Mouse (Mus musculus): ENCODE results near the gene Slc22a20. TPM values are rescaled to one million over a fixed set of nuclear protein-coding genes. Genes with fewer than 3 reads are reported as not detected.

Gene Slc22a20
- total RNA-seq, 2 experiments from 2014 or later: not detected

GRCm38 (mm10) chr19:5928546-5928945 lies 57.4 kb downstream of the Slc22a20 start:
- DNase-seq: no peak
- intact Hi-C loops (cut with DNase I): no loop called here

- intact Hi-C loops (cut with DNase I): no loop called here
- DNase-seq: no peak
Measured at GRCm38 (mm10) chr19:5928104-5928503, 57.8 kb downstream of the Slc22a20 start.

GRCm38 (mm10) chr19:5927532-5927931 lies 58.4 kb downstream of the Slc22a20 start:
- no peak for DNase-seq
- intact Hi-C loops (cut with DNase I): no loop called here

GRCm38 (mm10) chr19:5927026-5927425 lies 58.9 kb downstream of the Slc22a20 start:
- intact Hi-C loops (cut with DNase I): no loop called here
- DNase-seq: no peak

- intact Hi-C loops (cut with DNase I): no loop called here
Measured at GRCm38 (mm10) chr19:5925311-5925855, 60.6 kb downstream of the Slc22a20 start.

GRCm38 (mm10) chr19:5924713-5925093 lies 61.2 kb downstream of the Slc22a20 start, which contains the start of gene Cdc42ep2:
Gene Cdc42ep2, minus strand, starts transcription at chr19:5924816.
- intact Hi-C loops (cut with DNase I): loop anchor here (5.0 kb wide), 1 partner anchor 33 kb away; no protein-coding TSS in a partner anchor

More at GRCm38 (mm10) chr19:5925311-5925855, 60.6 kb downstream of the Slc22a20 start:
- DNase-seq: no peak

GRCm38 (mm10) chr19:5923990-5924712 lies 61.8 kb downstream of the Slc22a20 start:
- DNase-seq: peak; percentile 98
- intact Hi-C loops (cut with DNase I): loop anchor here (5.0 kb wide), 1 partner anchor 33 kb away; no protein-coding TSS in a partner anchor

More at GRCm38 (mm10) chr19:5924713-5925093, 61.2 kb downstream of the Slc22a20 start, which contains the start of gene Cdc42ep2:
- DNase-seq: peak; percentile 97

GRCm38 (mm10) chr19:5922963-5923362 lies 63.0 kb downstream of the Slc22a20 start:
- DNase-seq: no peak
- intact Hi-C loops (cut with DNase I): loop anchor here (5.0 kb wide), 1 partner anchor 34 kb away; no protein-coding TSS in a partner anchor

- DNase-seq: no peak
- intact Hi-C loops (cut with DNase I): loop anchor here (5.0 kb wide), 1 partner anchor 35 kb away; no protein-coding TSS in a partner anchor
Measured at GRCm38 (mm10) chr19:5922119-5922942, 63.6 kb downstream of the Slc22a20 start.

GRCm38 (mm10) chr19:5921715-5922114 lies 64.2 kb downstream of the Slc22a20 start:
- intact Hi-C loops (cut with DNase I): loop anchor here (5.0 kb wide), 1 partner anchor 36 kb away; no protein-coding TSS in a partner anchor
- DNase-seq: no peak

Other genes starting within 250 kb of the Slc22a20 start
- 10 to 100 TPM; 23.8 to 23.9 TPM for gene Ltbp3, start 245.2 kb downstream of the Slc22a20 start, total RNA-seq (2021)
- gene Scyl1, start 214.7 kb downstream of the Slc22a20 start, total RNA-seq (2021): 10 to 100 TPM; 81.7 to 81.8 TPM
- gene Frmd8, start 110.9 kb downstream of the Slc22a20 start, total RNA-seq (2021): 10 to 100 TPM; 12.1 to 13.4 TPM
- 1 to 10 TPM; 1.4 to 2.0 TPM for gene Slc25a45, start 108.3 kb downstream of the Slc22a20 start, total RNA-seq (2021)
- 10 to 100 TPM; 10.2 to 11.7 TPM for gene Tigd3, start 92.0 kb downstream of the Slc22a20 start, total RNA-seq (2021)
- 10 to 100 TPM; 76.1 to 84.1 TPM for gene Dpf2, start 73.1 kb downstream of the Slc22a20 start, total RNA-seq (2021)
- gene Cdc42ep2, start 61.3 kb downstream of the Slc22a20 start, total RNA-seq (2021): 10 to 100 TPM; 11.2 to 14.2 TPM
- gene Pola2, start 21.9 kb downstream of the Slc22a20 start, total RNA-seq (2021): 10 to 100 TPM; 14.3 to 16.4 TPM
- gene Capn1, start 29.8 kb upstream of the Slc22a20 start, total RNA-seq (2021): 10 to 100 TPM; 12.1 to 14.2 TPM
- 10 to 100 TPM; 38.6 to 39.4 TPM for gene Syvn1, start 60.4 kb upstream of the Slc22a20 start, total RNA-seq (2021)
- 10 to 100 TPM; 41.2 to 41.4 TPM for gene Mrpl49, start 71.6 kb upstream of the Slc22a20 start, total RNA-seq (2021)
- gene Fau, start 71.7 kb upstream of the Slc22a20 start, total RNA-seq (2021): 100 to 1,000 TPM; 874 to 875 TPM
- gene Znhit2, start 75.0 kb upstream of the Slc22a20 start, total RNA-seq (2021): 10 to 100 TPM; 25.1 to 27.5 TPM
- 10 to 100 TPM; 69.0 to 71.2 TPM for gene Tm7sf2, start 82.2 kb upstream of the Slc22a20 start, total RNA-seq (2021)
- 10 to 100 TPM; 96.6 to 96.8 TPM for gene Vps51, start 91.1 kb upstream of the Slc22a20 start, total RNA-seq (2021)
- not detected for gene Tmem262, start 93.9 kb upstream of the Slc22a20 start, total RNA-seq (2021)
- 1 to 10 TPM; 1.1 TPM for gene Gm28374, start 96.1 kb upstream of the Slc22a20 start, total RNA-seq (2021)
- gene Zfpl1, start 98.8 kb upstream of the Slc22a20 start, total RNA-seq (2021): 10 to 100 TPM; 50.9 to 51.5 TPM
- 1 to 10 TPM; 1.5 to 3.0 TPM for gene Cdca5, start 98.8 kb upstream of the Slc22a20 start, total RNA-seq (2021)
- not detected for gene AC131692.1, start 108.3 kb upstream of the Slc22a20 start, total RNA-seq (2021)
- under 1 TPM; 0.14 to 0.32 TPM for gene Naaladl1, start 119.6 kb upstream of the Slc22a20 start, total RNA-seq (2021)
- 10 to 100 TPM; 25.4 to 25.9 TPM for gene Sac3d1, start 132.5 kb upstream of the Slc22a20 start, total RNA-seq (2021)
- gene Snx15, start 142.2 kb upstream of the Slc22a20 start, total RNA-seq (2021): 10 to 100 TPM; 36.0 to 41.2 TPM
- not detected for gene Batf2, start 154.8 kb upstream of the Slc22a20 start, total RNA-seq (2021)
- gene Arl2, start 155.4 kb upstream of the Slc22a20 start, total RNA-seq (2021): 10 to 100 TPM; 54.3 to 62.5 TPM
- gene Majin, start 198.2 kb upstream of the Slc22a20 start, total RNA-seq (2021): not detected
- not detected for gene Gpha2, start 240.2 kb upstream of the Slc22a20 start, total RNA-seq (2021)
- 100 to 1,000 TPM; 189 to 193 TPM for gene Ppp2r5b, start 249.7 kb upstream of the Slc22a20 start, total RNA-seq (2021)

Data from left cerebral cortex, postnatal 4 days (tissue).